Mouse (Mus musculus) cortical plate, adult 2 months (tissue): ENCODE measurements around the gene AK157302. TPM values are rescaled to one million over a fixed set of nuclear protein-coding genes. Genes with fewer than 3 reads are reported as not detected.
A peak's percentile ranks its signal among the peaks of the same experiment; 100 is the strongest.
"Not testable (repeated sequence)": the region's sequence is repeated elsewhere in the genome, so short reads cannot be mapped to it uniquely, and the experiment has no call there.

ENCODE experiments used
- H3K27ac ChIP-seq: fragments of 200-500 bp; 2 replicates; pipeline ENCODE4 v1.5.1; 2012; ENCODE audit warnings: low read length, control low read depth, inconsistent platforms; ENCODE audit not compliant: insufficient read depth
- H3K4me1 ChIP-seq: fragments of 200-500 bp; 2 replicates; pipeline ENCODE4 v1.6.1; 2011; ENCODE audit warnings: low read length; ENCODE audit not compliant: control insufficient read depth, insufficient read depth
- H3K4me3 ChIP-seq: fragments of 200-500 bp; 2 replicates; pipeline ENCODE4 v1.5.1; 2011; ENCODE audit warnings: mild to moderate bottlenecking, low read length, control low read depth; ENCODE audit not compliant: insufficient read depth
- CTCF ChIP-seq: fragments of 200-500 bp; IDR thresholded peaks from 2 replicates; pipeline ENCODE4 v1.5.1; 2011; ENCODE audit warnings: mild to moderate bottlenecking, control low read depth, low read length; ENCODE audit not compliant: insufficient read depth; ENCODE audit errors: extremely low read depth
- POLR2A ChIP-seq: fragments of 200-500 bp; IDR thresholded peaks from 2 replicates; pipeline ENCODE4 v1.6.1; 2011; ENCODE audit warnings: mild to moderate bottlenecking, low read length, control low read depth; ENCODE audit not compliant: insufficient read depth; ENCODE audit errors: extremely low read depth
- polyA plus RNA-seq: library from polyadenylated mRNA; depleted of rRNA; stranded (reverse); fragments of >200 nt; gene quantifications from 2 replicates; pipeline ENCODE4 v1.2.3, GENCODE M21; 2012; rRNA removed

AK157302 gene
- 1.9 and 2.3 TPM in 2 replicates for polyA plus RNA-seq

DNA sequence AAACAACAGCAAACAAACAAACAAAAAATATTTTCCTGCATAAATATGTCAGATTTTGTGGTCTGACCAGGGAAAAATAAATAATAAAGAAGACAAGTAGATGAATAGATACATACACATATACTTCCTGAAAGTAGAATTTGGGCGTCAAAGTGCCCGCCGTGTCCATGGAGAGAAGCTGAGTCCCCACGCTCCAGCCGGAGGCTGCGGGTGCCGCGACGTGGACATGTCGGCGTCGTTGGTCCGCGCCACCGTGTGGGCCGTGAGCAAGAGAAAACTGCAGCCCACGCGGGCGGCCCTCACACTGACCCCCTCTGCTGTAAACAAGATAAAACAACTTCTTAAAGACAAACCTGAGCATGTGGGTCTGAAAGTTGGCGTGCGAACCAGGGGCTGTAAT is at the start of gene AK157302:
AK157302 (plus strand) TSS at position 144 of the 400 bp plus-strand sequence.
- TF ChIP-seq CTCF (no peak), POLR2A (no peak)
- no peak within 1 kb of the TSS for H3K4me3 ChIP-seq
- no peaks in the 10 kb centered on the region for H3K4me1 ChIP-seq
- H3K27ac ChIP-seq = no peak within 1 kb of the TSS

DNA sequence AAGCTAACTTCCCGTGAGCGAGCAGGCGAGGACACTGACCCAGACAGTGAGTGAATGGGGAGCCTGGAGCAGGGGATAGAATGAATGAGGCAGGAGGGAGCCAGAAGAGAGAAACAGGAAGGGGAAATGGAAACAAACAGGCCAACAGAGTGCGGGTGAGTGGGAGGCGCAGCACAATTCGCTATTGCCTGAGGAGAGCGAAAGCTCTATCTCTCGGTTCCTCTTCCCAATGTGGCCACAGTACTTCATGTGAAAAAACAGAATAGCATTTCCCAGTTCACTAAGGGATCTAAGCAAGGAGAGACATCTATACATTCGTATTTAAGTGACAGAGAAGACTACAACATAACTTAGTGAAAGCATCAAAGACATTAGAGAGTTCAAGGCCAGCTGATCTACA is 48.2 kb upstream of the AK157302 start:
- Histone ChIP-seq H3K4me3 (no peak overlapping the region), H3K4me1 (peaks cover 1% of the 10 kb centered on the region; the same call in 1 of the 2 replicates), H3K27ac (no peak overlapping the region)
- TF ChIP-seq POLR2A (no peak), CTCF (no peak)

DNA sequence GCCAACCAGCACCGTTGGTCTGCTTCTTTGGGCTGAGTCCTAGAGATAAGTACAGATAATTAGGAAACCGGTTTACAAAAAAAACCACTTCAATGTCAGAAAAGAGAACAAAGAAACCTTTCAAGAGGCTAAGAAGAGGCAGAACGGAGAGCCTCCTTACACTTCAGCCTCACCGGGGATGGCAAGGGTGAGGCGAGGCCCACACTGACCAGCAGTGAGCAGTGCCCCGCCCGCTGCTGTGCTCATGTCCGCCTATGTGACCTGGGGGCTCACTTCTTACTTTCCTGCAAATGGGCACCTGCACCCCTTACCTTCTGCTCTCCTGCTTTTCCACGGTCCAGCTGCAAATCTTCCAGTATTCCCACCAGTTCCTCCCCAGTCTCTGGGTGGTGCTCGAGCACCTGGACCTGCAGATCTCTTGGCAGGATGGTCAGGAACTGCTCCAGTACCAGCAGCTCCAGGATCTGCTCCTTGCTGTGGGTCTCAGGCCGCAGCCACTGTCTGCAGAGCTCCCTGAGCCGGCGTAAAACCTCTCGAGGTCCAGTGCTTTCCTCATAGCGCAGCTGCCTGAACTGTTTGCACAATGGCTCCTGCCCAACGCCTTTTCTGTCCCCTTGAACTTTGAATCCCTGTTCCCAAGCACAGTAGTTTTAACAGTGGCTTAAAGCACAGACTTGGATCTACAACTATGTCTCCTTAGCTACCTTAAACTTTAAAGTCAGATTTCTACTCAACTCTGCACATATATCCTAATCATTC is 47.0 kb upstream of the AK157302 start:
- Histone ChIP-seq H3K27ac (no peak overlapping the region), H3K4me1 (peaks cover 4% of the 10 kb centered on the region; the same call in 1 of the 2 replicates), H3K4me3 (no peak overlapping the region)
- no peak for TF ChIP-seq POLR2A
- no peak for TF ChIP-seq CTCF

DNA sequence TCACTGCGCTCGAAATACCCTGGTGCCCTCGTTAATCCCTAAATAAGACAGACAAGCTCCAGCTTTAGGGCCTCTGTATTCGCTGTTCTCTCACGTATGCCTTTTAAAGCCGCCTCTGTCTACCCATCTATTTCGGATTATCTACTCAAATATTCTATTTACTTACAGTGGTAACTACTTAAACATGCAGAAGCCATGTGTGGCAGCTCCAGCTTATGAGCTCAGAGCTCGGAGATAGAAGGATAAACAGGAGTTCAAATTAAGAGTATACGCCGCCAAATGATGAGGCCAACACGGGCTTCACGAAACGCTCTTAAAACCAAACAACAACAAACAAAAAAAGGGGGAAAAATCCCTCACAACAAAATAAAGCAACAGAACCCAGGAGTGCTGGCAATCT is 42.0 kb upstream of the AK157302 start:
- peaks cover 4% of the 10 kb centered on the region; the same call in 1 of the 2 replicates for H3K4me1 ChIP-seq
- TF ChIP-seq CTCF (no peak), POLR2A (no peak)
- H3K4me3 ChIP-seq = peak overlapping the region; percentile 79
- 0 out of 2 replicates have a peak overlapping the region, but pooled peaks have one; percentile 67 for H3K27ac ChIP-seq

DNA sequence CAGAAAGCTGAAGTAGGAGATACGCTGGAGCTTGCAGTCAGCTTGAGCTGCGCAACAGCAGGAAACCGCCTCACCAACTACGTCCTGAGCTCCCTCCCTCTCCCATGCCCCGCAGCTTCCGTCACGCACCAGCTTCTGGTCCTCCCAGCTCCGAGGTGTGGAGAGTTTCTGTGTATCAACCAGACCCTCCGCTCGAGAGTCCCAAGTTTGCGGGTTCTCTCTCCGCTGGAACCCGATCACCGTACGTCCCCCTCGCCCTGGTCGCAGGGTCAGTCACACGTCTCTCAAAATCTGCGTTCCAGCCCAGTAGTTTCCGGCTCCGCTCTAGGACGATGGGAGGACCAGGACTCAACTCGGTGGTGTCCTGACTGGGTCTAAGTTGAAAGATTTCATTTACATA is 41.6 kb upstream of the AK157302 start, which contains the start of gene Zscan26:
Zscan26 (minus strand) TSS at position 282 of the 400 bp plus-strand sequence.
- Histone ChIP-seq H3K27ac (peak within 1 kb of the TSS; percentile 67), H3K4me3 (peak within 1 kb of the TSS; percentile 79), H3K4me1 (peaks cover 4% of the 10 kb centered on the region; the same call in 1 of the 2 replicates)
- TF ChIP-seq CTCF (no peak), POLR2A (peak; percentile 85)

DNA sequence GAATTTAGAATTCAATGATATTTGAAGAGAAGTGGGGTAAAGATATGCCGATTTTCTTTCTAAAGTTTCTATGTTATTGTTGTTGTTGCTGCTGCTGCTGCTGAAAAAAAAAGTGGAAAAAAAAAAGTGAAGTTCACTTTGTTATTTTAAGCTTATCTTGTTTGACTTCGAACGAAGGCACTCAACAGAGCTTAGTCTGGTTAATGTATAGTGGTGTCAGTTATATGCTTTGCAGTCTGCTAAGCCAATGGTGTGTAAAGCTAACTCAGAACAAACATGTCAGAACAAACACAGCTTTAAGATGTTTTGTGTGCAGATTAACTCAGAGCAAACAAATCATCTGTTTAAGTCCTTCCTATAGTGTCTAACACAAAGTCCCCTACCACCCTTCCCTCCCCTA is 40.9 kb upstream of the AK157302 start:
- peaks cover 4% of the 10 kb centered on the region; the same call in 1 of the 2 replicates for H3K4me1 ChIP-seq
- no peak overlapping the region; the same call in 1 of the 2 replicates for H3K4me3 ChIP-seq
- TF ChIP-seq POLR2A (no peak), CTCF (no peak)
- no peak overlapping the region for H3K27ac ChIP-seq

DNA sequence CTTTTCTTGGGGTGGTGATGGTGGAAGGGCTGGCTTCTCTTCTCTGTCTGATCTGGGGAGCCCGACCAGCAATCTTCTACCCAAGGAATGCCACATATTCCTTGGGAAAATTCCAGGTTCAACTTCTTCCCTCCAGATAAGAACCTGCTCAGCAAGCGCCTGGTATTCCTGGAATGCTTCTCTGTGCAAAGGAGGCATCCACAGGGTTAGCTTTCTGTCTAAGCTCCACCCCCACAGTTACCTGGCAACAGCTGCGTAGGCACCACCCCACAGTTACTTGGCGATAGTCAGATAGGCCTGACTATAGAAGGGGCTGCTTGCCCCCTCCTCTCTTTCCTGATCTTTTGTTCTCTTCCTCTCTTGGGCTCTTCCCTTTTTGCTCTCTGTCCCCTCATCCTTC is 38.7 kb upstream of the AK157302 start:
- Histone ChIP-seq H3K27ac (no peak overlapping the region), H3K4me3 (no peak overlapping the region), H3K4me1 (peaks cover 3% of the 10 kb centered on the region; the same call in 1 of the 2 replicates)
- TF ChIP-seq POLR2A = no peak
- TF ChIP-seq CTCF = no peak

DNA sequence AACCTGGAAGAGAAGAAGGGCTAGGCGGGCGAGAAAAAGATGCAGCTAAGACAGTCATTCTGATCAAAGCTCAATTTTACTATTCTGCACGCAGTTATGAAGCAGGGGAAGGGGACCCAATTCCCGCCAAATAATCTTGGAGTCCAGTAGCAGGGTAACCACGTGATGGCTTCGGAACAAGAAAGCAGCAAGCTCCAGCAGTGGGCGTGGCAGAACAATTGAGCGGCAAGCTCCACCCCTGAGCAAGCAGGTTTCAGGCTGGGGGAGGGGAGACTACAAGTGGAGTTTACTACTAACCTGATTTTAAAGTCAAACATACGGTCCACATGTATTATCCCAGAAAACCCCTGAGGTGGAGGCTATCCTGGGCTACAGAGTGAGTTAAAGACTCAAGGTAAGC is 32.5 kb upstream of the AK157302 start:
- not testable (repeated sequence) for H3K4me1 ChIP-seq, H3K4me3 ChIP-seq, H3K27ac ChIP-seq

DNA sequence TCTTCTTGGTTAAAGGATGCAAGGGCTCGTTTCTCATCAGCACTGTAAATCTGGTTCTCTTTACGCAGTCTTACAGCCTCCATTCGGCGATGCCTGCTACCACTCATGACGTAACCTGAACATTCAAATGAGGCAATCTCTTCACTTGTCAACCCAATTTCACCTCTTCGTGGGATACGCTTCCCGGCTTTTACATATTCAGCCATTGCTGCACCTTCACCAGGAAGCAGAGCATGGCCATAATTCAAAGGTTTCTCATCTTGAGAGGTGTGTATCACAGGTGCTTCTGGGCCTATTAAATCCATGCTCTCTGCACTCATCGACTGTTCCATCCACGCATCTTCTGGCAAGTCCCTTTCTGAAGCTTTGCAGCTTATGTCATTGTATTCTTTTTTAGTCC is 27.7 kb upstream of the AK157302 start:
- no peak for TF ChIP-seq POLR2A
- no peak for TF ChIP-seq CTCF
- Histone ChIP-seq H3K4me1 (no peaks in the 10 kb centered on the region), H3K27ac (no peak overlapping the region), H3K4me3 (no peak overlapping the region)
